Mouse (Mus musculus): Measurements from ENCODE around the gene Mrps18a. TPM values are rescaled to one million over a fixed set of nuclear protein-coding genes. Genes with fewer than 3 reads are reported as not detected.
A peak's percentile ranks its signal among the peaks of the same experiment; 100 is the strongest.

The Mrps18a gene
- polyA plus RNA-seq, 1 experiment from 2014 or later: 130 TPM

DNA sequence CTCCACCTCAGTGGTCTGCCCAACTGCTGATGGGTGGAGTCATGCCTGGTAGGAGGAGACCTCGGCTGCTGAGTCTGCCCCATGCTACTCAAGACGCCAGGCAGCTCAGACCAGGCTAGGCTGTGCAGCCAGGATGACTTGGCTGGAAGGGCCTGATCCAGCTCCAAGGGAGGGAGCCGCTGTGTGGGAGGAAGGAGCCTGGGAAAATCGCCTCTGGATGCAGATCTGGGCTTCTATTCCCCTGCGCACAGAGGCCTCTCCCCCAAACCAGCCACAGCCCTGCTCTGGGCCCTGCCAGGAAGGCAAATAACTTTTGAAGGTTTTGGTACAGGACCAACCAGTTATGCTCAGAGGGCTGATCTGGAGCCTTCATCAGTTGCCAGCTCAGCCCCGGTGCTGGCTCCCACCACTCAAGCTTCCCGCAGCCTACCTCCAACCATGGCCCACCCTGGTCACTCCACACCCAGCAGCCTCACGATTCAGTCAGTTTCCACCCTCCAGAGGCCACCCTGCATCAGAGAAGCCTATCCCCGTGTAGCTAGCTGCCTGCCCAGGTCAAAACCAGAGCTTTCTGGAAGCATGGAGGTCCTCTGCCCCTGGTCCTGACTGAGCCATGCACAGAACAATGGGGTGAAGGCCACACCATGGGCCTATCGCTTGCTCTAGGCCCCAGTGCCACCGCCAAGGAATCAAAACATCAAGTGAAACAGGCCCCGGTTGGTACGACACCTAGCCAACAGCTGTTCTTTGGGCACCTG lies 19.1 kb downstream of the Mrps18a start:
- no peak for ATAC-seq (ENCODE audit: low FRiP score)
- H3K36me3 ChIP-seq: peaks cover 57% of the 10 kb centered on the region
- no peak overlapping the region for H3K4me3 ChIP-seq
- H3K4me1 ChIP-seq: no peaks in the 10 kb centered on the region; the same call in 1 of the 2 replicates
- no peak overlapping the region for H3K9ac ChIP-seq
- H3K4me2 ChIP-seq (replicated peaks): no peak overlapping the region
- no peaks in the 10 kb centered on the region for H3K9me3 ChIP-seq (replicated peaks)
- WGBS: 82% methylated on average over 13 of the region's 13 CpGs
- H3K27me3 ChIP-seq: no peaks in the 10 kb centered on the region
- no peak overlapping the region for H3K27ac ChIP-seq

- Histone ChIP-seq H3K27ac (no peak overlapping the region), H3K4me2 (replicated peaks) (no peak overlapping the region), H3K9ac (no peak overlapping the region), H3K4me3 (no peak overlapping the region), H3K9me3 (replicated peaks) (no peaks in the 10 kb centered on the region), H3K4me1 (no peaks in the 10 kb centered on the region; the same call in 1 of the 2 replicates), H3K27me3 (no peaks in the 10 kb centered on the region), H3K36me3 (peaks cover 35% of the 10 kb centered on the region)
- ATAC-seq (ENCODE audit: low FRiP score): peak; percentile 61; the same call in 1 of the 2 replicates
- 15% methylated on average over 12 of the region's 12 CpGs for WGBS
Observed at GRCm38 (mm10) chr17:46132058-46132718, 21.4 kb downstream of the Mrps18a start.

GRCm38 (mm10) chr17:46132862-46133261 lies 22.1 kb downstream of the Mrps18a start:
- H3K4me3 ChIP-seq: no peak overlapping the region
- H3K27ac ChIP-seq: no peak overlapping the region
- peaks cover 28% of the 10 kb centered on the region for H3K36me3 ChIP-seq
- 76% methylated on average over 8 of the region's 8 CpGs for WGBS
- H3K4me1 ChIP-seq: no peaks in the 10 kb centered on the region; the same call in 1 of the 2 replicates
- no peak overlapping the region for H3K9ac ChIP-seq
- H3K27me3 ChIP-seq: no peaks in the 10 kb centered on the region
- no peak for ATAC-seq (ENCODE audit: low FRiP score)
- no peak overlapping the region for H3K4me2 ChIP-seq (replicated peaks)
- no peaks in the 10 kb centered on the region for H3K9me3 ChIP-seq (replicated peaks)

- no peak overlapping the region for H3K4me3 ChIP-seq
- H3K27ac ChIP-seq: no peak overlapping the region
- 84% methylated on average over 8 of the region's 8 CpGs for WGBS
- H3K4me2 ChIP-seq (replicated peaks): no peak overlapping the region
- no peak overlapping the region for H3K9ac ChIP-seq
- H3K9me3 ChIP-seq (replicated peaks): no peaks in the 10 kb centered on the region
- ATAC-seq (ENCODE audit: low FRiP score): no peak
- peaks cover 7% of the 10 kb centered on the region for H3K4me1 ChIP-seq
- H3K36me3 ChIP-seq: no peaks in the 10 kb centered on the region
- H3K27me3 ChIP-seq: no peaks in the 10 kb centered on the region
Observed at GRCm38 (mm10) chr17:46138563-46139236, 27.9 kb downstream of the Mrps18a start.

- Histone ChIP-seq H3K27me3 (no peaks in the 10 kb centered on the region), H3K4me3 (no peak overlapping the region), H3K27ac (no peak overlapping the region), H3K4me1 (peaks cover 15% of the 10 kb centered on the region), H3K9me3 (replicated peaks) (no peaks in the 10 kb centered on the region), H3K36me3 (no peaks in the 10 kb centered on the region), H3K9ac (no peak overlapping the region), H3K4me2 (replicated peaks) (no peak overlapping the region)
- 91% methylated on average over 3 of the region's 3 CpGs for WGBS
- no peak for ATAC-seq (ENCODE audit: low FRiP score)
Observed at GRCm38 (mm10) chr17:46139872-46140271, 29.1 kb downstream of the Mrps18a start.

- no peaks in the 10 kb centered on the region for H3K27me3 ChIP-seq
- H3K9me3 ChIP-seq (replicated peaks): no peaks in the 10 kb centered on the region
- H3K36me3 ChIP-seq: peaks cover 29% of the 10 kb centered on the region
- peak within 1 kb of the TSS; percentile 49 for H3K27ac ChIP-seq
- H3K9ac ChIP-seq: peak within 1 kb of the TSS; percentile 64
- H3K4me3 ChIP-seq: peak within 1 kb of the TSS; percentile 47
- H3K4me1 ChIP-seq: peaks cover 15% of the 10 kb centered on the region
- ATAC-seq (ENCODE audit: low FRiP score): peak; percentile 95
- peak within 1 kb of the TSS; percentile 72 for H3K4me2 ChIP-seq (replicated peaks)
- WGBS: 8% methylated on average over 37 of the region's 37 CpGs
Observed at GRCm38 (mm10) chr17:46143578-46144423, 33.0 kb downstream of the Mrps18a start, which contains the start of gene Rsph9. Rsph9 (minus strand) TSS chr17:46144216.

GRCm38 (mm10) chr17:46152847-46153782 lies 42.3 kb downstream of the Mrps18a start, which contains the start of gene Mad2l1bp:
Mad2l1bp (minus strand) TSS chr17:46153553.
- Histone ChIP-seq H3K27ac (peak within 1 kb of the TSS; percentile 30; the same call in 1 of the 2 replicates), H3K4me3 (peak within 1 kb of the TSS; percentile 54), H3K9ac (peak within 1 kb of the TSS; percentile 75), H3K4me1 (peaks cover 9% of the 10 kb centered on the region), H3K9me3 (replicated peaks) (no peaks in the 10 kb centered on the region), H3K27me3 (no peaks in the 10 kb centered on the region), H3K4me2 (replicated peaks) (peak within 1 kb of the TSS; percentile 76), H3K36me3 (peaks cover 11% of the 10 kb centered on the region)
- 7% methylated on average over 33 of the region's 33 CpGs for WGBS
- peak; percentile 90 for ATAC-seq (ENCODE audit: low FRiP score)

DNA sequence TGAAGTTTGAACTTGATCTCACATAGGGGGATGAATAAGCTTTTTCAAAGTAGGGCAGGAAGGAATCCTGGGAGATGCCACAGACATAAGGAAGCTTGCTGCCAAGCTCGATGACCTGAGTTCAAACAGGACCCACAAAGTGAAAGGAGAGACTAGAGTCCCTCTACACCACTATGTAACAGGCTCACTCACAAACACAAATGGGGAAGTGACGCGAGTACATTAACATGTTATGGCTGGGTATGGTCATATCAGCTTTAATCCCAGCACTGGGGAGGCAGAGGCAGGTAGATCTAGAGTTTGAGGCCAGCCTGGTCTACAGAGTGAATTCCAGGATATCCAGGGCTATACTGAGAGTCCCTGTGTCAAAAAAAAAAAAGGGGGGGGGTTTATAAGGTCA lies 43.5 kb downstream of the Mrps18a start:
- no peak overlapping the region for H3K4me2 ChIP-seq (replicated peaks)
- no peak overlapping the region for H3K27ac ChIP-seq
- no peaks in the 10 kb centered on the region for H3K9me3 ChIP-seq (replicated peaks)
- no peak overlapping the region for H3K9ac ChIP-seq
- peaks cover 9% of the 10 kb centered on the region for H3K4me1 ChIP-seq
- WGBS: 92% methylated on average over 3 of the region's 3 CpGs
- no peaks in the 10 kb centered on the region for H3K27me3 ChIP-seq
- H3K4me3 ChIP-seq: no peak overlapping the region
- ATAC-seq (ENCODE audit: low FRiP score): no peak
- no peaks in the 10 kb centered on the region for H3K36me3 ChIP-seq

DNA sequence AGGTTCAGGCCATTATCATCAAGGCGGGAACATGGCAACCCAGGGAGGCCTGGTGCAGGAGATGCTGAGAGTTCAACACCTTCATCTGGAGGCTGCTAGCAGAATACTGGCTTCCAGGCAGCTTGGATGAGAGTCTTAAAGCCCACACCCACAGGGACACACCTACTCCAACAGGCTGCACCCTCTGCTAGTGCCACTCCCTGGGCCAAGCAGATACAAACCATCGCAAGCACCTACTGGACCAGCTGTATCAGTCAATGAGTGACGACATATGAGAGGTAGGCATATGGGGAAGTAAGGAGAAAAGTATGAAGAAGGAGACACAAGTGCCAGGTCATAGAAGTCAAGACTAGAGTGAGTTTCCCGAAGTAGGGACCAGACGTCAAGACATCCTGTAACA lies 45.9 kb downstream of the Mrps18a start:
- Histone ChIP-seq H3K4me3 (no peak overlapping the region), H3K9me3 (replicated peaks) (no peaks in the 10 kb centered on the region), H3K4me2 (replicated peaks) (no peak overlapping the region), H3K9ac (no peak overlapping the region), H3K27ac (no peak overlapping the region), H3K4me1 (peaks cover 16% of the 10 kb centered on the region), H3K36me3 (no peaks in the 10 kb centered on the region), H3K27me3 (no peaks in the 10 kb centered on the region)
- ATAC-seq (ENCODE audit: low FRiP score): no peak
- 90% methylated on average over 5 of the region's 5 CpGs for WGBS

GRCm38 (mm10) chr17:46157131-46157530 lies 46.3 kb downstream of the Mrps18a start:
- H3K4me2 ChIP-seq (replicated peaks): no peak overlapping the region
- WGBS: 88% methylated on average over 8 of the region's 8 CpGs
- H3K4me1 ChIP-seq: peaks cover 21% of the 10 kb centered on the region
- H3K27me3 ChIP-seq: no peaks in the 10 kb centered on the region
- no peak overlapping the region for H3K4me3 ChIP-seq
- H3K36me3 ChIP-seq: no peaks in the 10 kb centered on the region
- H3K27ac ChIP-seq: no peak overlapping the region
- no peak overlapping the region for H3K9ac ChIP-seq
- no peaks in the 10 kb centered on the region for H3K9me3 ChIP-seq (replicated peaks)
- no peak for ATAC-seq (ENCODE audit: low FRiP score)

DNA sequence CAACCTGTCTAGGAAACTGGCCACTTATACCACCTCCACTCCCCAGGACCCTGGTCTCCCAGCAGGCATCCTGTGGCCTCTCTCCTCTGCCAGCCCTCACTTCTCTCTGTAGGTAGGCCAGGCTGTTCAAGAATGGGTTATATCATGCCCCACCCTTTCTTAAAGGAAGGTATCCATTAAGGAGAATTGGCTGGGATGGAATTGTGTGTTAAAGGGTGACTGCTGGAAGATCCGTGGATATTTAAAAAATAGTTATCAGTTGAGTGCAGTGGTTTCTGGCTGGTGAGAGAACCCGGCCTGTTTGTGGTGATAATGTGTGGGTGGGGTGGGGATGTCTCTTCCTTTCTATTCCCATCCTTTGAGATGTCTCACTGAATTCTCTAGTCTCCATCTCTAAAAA lies 48.5 kb downstream of the Mrps18a start:
- H3K4me2 ChIP-seq (replicated peaks): peak overlapping the region; percentile 70; the same call in 1 of the 2 replicates
- ATAC-seq (ENCODE audit: low FRiP score): no peak
- no peaks in the 10 kb centered on the region for H3K9me3 ChIP-seq (replicated peaks)
- H3K27ac ChIP-seq: no peak overlapping the region
- 66% methylated on average over 2 of the region's 2 CpGs for WGBS
- no peak overlapping the region for H3K4me3 ChIP-seq
- peaks cover 11% of the 10 kb centered on the region for H3K36me3 ChIP-seq
- peaks cover 24% of the 10 kb centered on the region for H3K4me1 ChIP-seq
- H3K27me3 ChIP-seq: no peaks in the 10 kb centered on the region
- H3K9ac ChIP-seq: no peak overlapping the region
